Mouse (Mus musculus): ENCODE results near the gene Rin3. TPM values are rescaled to one million over a fixed set of nuclear protein-coding genes. Genes with fewer than 3 reads are reported as not detected.

The Rin3 gene
- polyA plus RNA-seq, 1 experiment: 2.9 TPM

GRCm38 (mm10) chr12:102437952-102438351 lies 155.1 kb downstream of the Rin3 start:
- H3K27ac ChIP-seq (replicated peaks; ENCODE audit: low read depth, low read length): peak overlapping the region; percentile 49
- H3K4me1 ChIP-seq (ENCODE audit: control insufficient read depth, insufficient read depth, insufficient read length, low read length): peaks cover 9% of the 10 kb centered on the region
- H3K4me3 ChIP-seq (ENCODE audit: insufficient read depth, low read depth, low read length): peak overlapping the region; percentile 88

- H3K4me1 ChIP-seq (ENCODE audit: control insufficient read depth, insufficient read depth, insufficient read length, low read length): peaks cover 9% of the 10 kb centered on the region
Measured at GRCm38 (mm10) chr12:102438983-102439631, 156.3 kb downstream of the Rin3 start.

GRCm38 (mm10) chr12:102439632-102440023 lies 156.8 kb downstream of the Rin3 start, which contains the start of gene Lgmn:
Gene Lgmn, minus strand, starts transcription at chr12:102439813.
- H3K4me3 ChIP-seq (ENCODE audit: insufficient read depth, low read depth, low read length): peak within 1 kb of the TSS; percentile 88
- H3K27ac ChIP-seq (replicated peaks; ENCODE audit: low read depth, low read length): peak within 1 kb of the TSS; percentile 49
- H3K4me1 ChIP-seq (ENCODE audit: control insufficient read depth, insufficient read depth, insufficient read length, low read length): peaks cover 9% of the 10 kb centered on the region

More at GRCm38 (mm10) chr12:102438983-102439631, 156.3 kb downstream of the Rin3 start:
- Histone ChIP-seq H3K4me3 (ENCODE audit: insufficient read depth, low read depth, low read length) (peak overlapping the region; percentile 88), H3K27ac (replicated peaks; ENCODE audit: low read depth, low read length) (peak overlapping the region; percentile 49)

Other genes starting within 250 kb of the Rin3 start
- gene Slc24a4, start 154.3 kb upstream of the Rin3 start, polyA plus RNA-seq (2012; ENCODE audit: insufficient read depth, insufficient read length, missing spikeins): not detected in 2 replicates
- 48.1 and 50.2 TPM in 2 replicates for gene Lgmn, start 156.8 kb downstream of the Rin3 start, polyA plus RNA-seq (2012; ENCODE audit: insufficient read depth, insufficient read length, missing spikeins)
- gene Golga5, start 186.1 kb downstream of the Rin3 start, polyA plus RNA-seq (2012; ENCODE audit: insufficient read depth, insufficient read length, missing spikeins): 15.2 and 15.6 TPM in 2 replicates

Measured in brown adipose tissue, adult 24 weeks (tissue).